Mouse (Mus musculus): ENCODE results near the gene Ccdc159. TPM values are rescaled to one million over a fixed set of nuclear protein-coding genes. Genes with fewer than 3 reads are reported as not detected.

Gene Ccdc159
- polyA plus RNA-seq, 1 experiment from 2014 or later: 8.1 TPM

DNA sequence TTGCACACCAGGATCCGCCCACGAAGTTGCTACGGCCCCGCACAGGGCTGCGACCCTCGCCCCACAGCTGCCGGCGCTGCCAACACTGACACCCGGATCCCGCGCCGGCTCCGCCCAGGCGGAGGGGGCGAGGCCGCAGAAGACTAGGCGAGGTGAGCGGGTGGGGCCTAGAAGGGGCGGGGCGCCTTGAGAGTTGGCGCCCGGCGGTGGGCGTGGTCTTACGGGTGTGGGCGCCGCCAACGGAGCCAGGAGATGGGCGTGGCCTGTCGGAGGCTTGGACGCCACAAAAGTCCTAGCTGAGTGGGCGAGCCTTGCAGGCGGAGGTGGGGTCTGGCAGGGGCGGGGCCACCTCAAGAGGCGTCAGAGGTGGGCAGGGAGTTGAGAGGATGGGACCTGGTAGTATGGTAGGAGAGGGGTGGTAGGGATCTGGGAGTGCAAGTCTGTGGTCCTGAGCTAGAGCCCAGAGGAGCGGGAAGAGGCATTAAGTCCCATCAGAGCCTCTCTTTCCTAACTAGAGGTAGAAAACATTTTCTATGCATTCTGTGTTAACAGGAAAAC is 9.2 kb upstream of the Ccdc159 start, which contains the start of gene Rab3d:
Gene Rab3d, minus strand, starts transcription at position 158 of the 558 bp plus-strand sequence.
- H3K4me3 ChIP-seq (ENCODE audit: low read depth, low read length): peak within 1 kb of the TSS; percentile 64

GRCm38 (mm10) chr9:21918692-21919384 is 8.4 kb upstream of the Ccdc159 start:
- Histone ChIP-seq H3K27me3 (ENCODE audit: control insufficient read depth, insufficient read depth, low read length) (no peaks in the 10 kb centered on the region), H3K4me3 (ENCODE audit: low read depth, low read length) (no peak overlapping the region; the same call in 1 of the 2 replicates), H3K4me2 (ENCODE audit: low read depth, low read length) (peak overlapping the region; percentile 73), H3K9me3 (ENCODE audit: control insufficient read depth, low read length) (no peaks in the 10 kb centered on the region), H3K27ac (ENCODE audit: low read depth, low read length) (no peak overlapping the region), H3K36me3 (ENCODE audit: control insufficient read depth, insufficient read depth, low read length) (no peaks in the 10 kb centered on the region), H3K4me1 (ENCODE audit: control insufficient read depth, insufficient read depth, low read length) (no peaks in the 10 kb centered on the region), H3K9ac (replicated peaks; ENCODE audit: low read depth, low read length) (no peak overlapping the region)
- 0 out of 2 replicates have a peak, but pooled peaks have one; percentile 1 for ATAC-seq (ENCODE audit: low read depth)
- 24% methylated on average over 5 of the region's 5 CpGs for WGBS

More for the DNA sequence above, 9.2 kb upstream of the Ccdc159 start, which contains the start of gene Rab3d:
- H3K36me3 ChIP-seq (ENCODE audit: control insufficient read depth, insufficient read depth, low read length): no peaks in the 10 kb centered on the region
- no peaks in the 10 kb centered on the region for H3K9me3 ChIP-seq (ENCODE audit: control insufficient read depth, low read length)
- under 1% methylated on average over 36 of the region's 36 CpGs for WGBS
- peak; percentile 93 for ATAC-seq (ENCODE audit: low read depth)
- peak within 1 kb of the TSS; percentile 57; the same call in 1 of the 2 replicates for H3K27ac ChIP-seq (ENCODE audit: low read depth, low read length)
- no peaks in the 10 kb centered on the region for H3K4me1 ChIP-seq (ENCODE audit: control insufficient read depth, insufficient read depth, low read length)
- peak within 1 kb of the TSS; percentile 66 for H3K9ac ChIP-seq (replicated peaks; ENCODE audit: low read depth, low read length)
- H3K4me2 ChIP-seq (ENCODE audit: low read depth, low read length): peak within 1 kb of the TSS; percentile 73
- H3K27me3 ChIP-seq (ENCODE audit: control insufficient read depth, insufficient read depth, low read length): no peaks in the 10 kb centered on the region

- WGBS: 93% methylated on average over 4 of the region's 4 CpGs
- Histone ChIP-seq H3K4me1 (ENCODE audit: control insufficient read depth, insufficient read depth, low read length) (peaks cover 7% of the 10 kb centered on the region), H3K9ac (replicated peaks; ENCODE audit: low read depth, low read length) (no peak overlapping the region), H3K27ac (ENCODE audit: low read depth, low read length) (no peak overlapping the region), H3K4me3 (ENCODE audit: low read depth, low read length) (no peak overlapping the region), H3K4me2 (ENCODE audit: low read depth, low read length) (no peak overlapping the region), H3K9me3 (ENCODE audit: control insufficient read depth, low read length) (no peaks in the 10 kb centered on the region), H3K36me3 (ENCODE audit: control insufficient read depth, insufficient read depth, low read length) (no peaks in the 10 kb centered on the region), H3K27me3 (ENCODE audit: control insufficient read depth, insufficient read depth, low read length) (no peaks in the 10 kb centered on the region)
- no peak for ATAC-seq (ENCODE audit: low read depth)
Measured at GRCm38 (mm10) chr9:21923036-21923435, 4.2 kb upstream of the Ccdc159 start.

- Histone ChIP-seq H3K4me1 (ENCODE audit: control insufficient read depth, insufficient read depth, low read length) (peaks cover 7% of the 10 kb centered on the region), H3K4me3 (ENCODE audit: low read depth, low read length) (no peak overlapping the region), H3K4me2 (ENCODE audit: low read depth, low read length) (no peak overlapping the region), H3K27me3 (ENCODE audit: control insufficient read depth, insufficient read depth, low read length) (no peaks in the 10 kb centered on the region), H3K27ac (ENCODE audit: low read depth, low read length) (no peak overlapping the region), H3K36me3 (ENCODE audit: control insufficient read depth, insufficient read depth, low read length) (no peaks in the 10 kb centered on the region), H3K9ac (replicated peaks; ENCODE audit: low read depth, low read length) (no peak overlapping the region), H3K9me3 (ENCODE audit: control insufficient read depth, low read length) (no peaks in the 10 kb centered on the region)
- WGBS: 89% methylated on average over 3 of the region's 3 CpGs
- no peak for ATAC-seq (ENCODE audit: low read depth)
Measured at GRCm38 (mm10) chr9:21923490-21924098, 3.7 kb upstream of the Ccdc159 start.

- no peak overlapping the region for H3K27ac ChIP-seq (ENCODE audit: low read depth, low read length)
- ATAC-seq (ENCODE audit: low read depth): no peak
- no peaks in the 10 kb centered on the region for H3K27me3 ChIP-seq (ENCODE audit: control insufficient read depth, insufficient read depth, low read length)
- WGBS: 80% methylated on average over 6 of the region's 6 CpGs
- H3K4me2 ChIP-seq (ENCODE audit: low read depth, low read length): no peak overlapping the region
- H3K36me3 ChIP-seq (ENCODE audit: control insufficient read depth, insufficient read depth, low read length): no peaks in the 10 kb centered on the region
- H3K9me3 ChIP-seq (ENCODE audit: control insufficient read depth, low read length): no peaks in the 10 kb centered on the region
- H3K4me1 ChIP-seq (ENCODE audit: control insufficient read depth, insufficient read depth, low read length): peaks cover 7% of the 10 kb centered on the region
- H3K9ac ChIP-seq (replicated peaks; ENCODE audit: low read depth, low read length): no peak overlapping the region
- H3K4me3 ChIP-seq (ENCODE audit: low read depth, low read length): no peak overlapping the region
Measured at GRCm38 (mm10) chr9:21924099-21924493, 3.2 kb upstream of the Ccdc159 start.

- no peak for ATAC-seq (ENCODE audit: low read depth)
- Histone ChIP-seq H3K4me1 (ENCODE audit: control insufficient read depth, insufficient read depth, low read length) (peaks cover 7% of the 10 kb centered on the region), H3K4me3 (ENCODE audit: low read depth, low read length) (no peak overlapping the region), H3K27me3 (ENCODE audit: control insufficient read depth, insufficient read depth, low read length) (no peaks in the 10 kb centered on the region), H3K36me3 (ENCODE audit: control insufficient read depth, insufficient read depth, low read length) (no peaks in the 10 kb centered on the region), H3K9ac (replicated peaks; ENCODE audit: low read depth, low read length) (no peak overlapping the region), H3K4me2 (ENCODE audit: low read depth, low read length) (no peak overlapping the region), H3K27ac (ENCODE audit: low read depth, low read length) (no peak overlapping the region), H3K9me3 (ENCODE audit: control insufficient read depth, low read length) (no peaks in the 10 kb centered on the region)
- 88% methylated on average over 3 of the region's 3 CpGs for WGBS
Measured at GRCm38 (mm10) chr9:21925034-21925433, 2.2 kb upstream of the Ccdc159 start.

DNA sequence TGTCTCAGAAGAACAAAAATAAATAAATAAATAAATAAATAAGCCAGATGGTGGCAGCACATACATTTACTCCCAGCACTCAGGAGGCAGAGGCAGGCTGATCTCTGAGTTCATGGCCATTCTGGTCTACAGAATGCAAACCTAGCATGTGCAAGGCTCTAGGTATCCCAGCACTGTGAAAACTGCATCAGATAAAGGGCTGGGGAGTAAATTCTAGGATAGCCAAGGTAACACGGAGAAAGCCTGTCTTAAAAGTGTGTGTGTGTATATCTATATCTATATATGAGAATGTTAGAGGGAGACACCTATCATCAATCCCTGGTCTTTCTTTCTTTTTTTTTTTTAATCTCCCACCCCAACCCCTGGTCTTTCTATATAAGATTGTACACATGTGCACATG is 1.8 kb upstream of the Ccdc159 start:
- no peaks in the 10 kb centered on the region for H3K27me3 ChIP-seq (ENCODE audit: control insufficient read depth, insufficient read depth, low read length)
- no peak overlapping the region for H3K9ac ChIP-seq (replicated peaks; ENCODE audit: low read depth, low read length)
- peaks cover 7% of the 10 kb centered on the region for H3K4me1 ChIP-seq (ENCODE audit: control insufficient read depth, insufficient read depth, low read length)
- H3K4me3 ChIP-seq (ENCODE audit: low read depth, low read length): no peak overlapping the region
- 97% methylated on average over 1 of the region's 1 CpGs for WGBS
- no peaks in the 10 kb centered on the region for H3K9me3 ChIP-seq (ENCODE audit: control insufficient read depth, low read length)
- H3K4me2 ChIP-seq (ENCODE audit: low read depth, low read length): no peak overlapping the region
- ATAC-seq (ENCODE audit: low read depth): no peak
- H3K36me3 ChIP-seq (ENCODE audit: control insufficient read depth, insufficient read depth, low read length): no peaks in the 10 kb centered on the region
- no peak overlapping the region for H3K27ac ChIP-seq (ENCODE audit: low read depth, low read length)

GRCm38 (mm10) chr9:21926155-21926554 is 1.1 kb upstream of the Ccdc159 start:
- peaks cover 7% of the 10 kb centered on the region for H3K4me1 ChIP-seq (ENCODE audit: control insufficient read depth, insufficient read depth, low read length)
- H3K27ac ChIP-seq (ENCODE audit: low read depth, low read length): no peak overlapping the region; the same call in 1 of the 2 replicates
- WGBS: 81% methylated on average over 6 of the region's 6 CpGs
- H3K9ac ChIP-seq (replicated peaks; ENCODE audit: low read depth, low read length): no peak overlapping the region
- no peaks in the 10 kb centered on the region for H3K36me3 ChIP-seq (ENCODE audit: control insufficient read depth, insufficient read depth, low read length)
- no peaks in the 10 kb centered on the region for H3K9me3 ChIP-seq (ENCODE audit: control insufficient read depth, low read length)
- H3K4me2 ChIP-seq (ENCODE audit: low read depth, low read length): peak overlapping the region; percentile 56
- no peaks in the 10 kb centered on the region for H3K27me3 ChIP-seq (ENCODE audit: control insufficient read depth, insufficient read depth, low read length)
- no peak for ATAC-seq (ENCODE audit: low read depth)
- H3K4me3 ChIP-seq (ENCODE audit: low read depth, low read length): peak overlapping the region; percentile 50

DNA sequence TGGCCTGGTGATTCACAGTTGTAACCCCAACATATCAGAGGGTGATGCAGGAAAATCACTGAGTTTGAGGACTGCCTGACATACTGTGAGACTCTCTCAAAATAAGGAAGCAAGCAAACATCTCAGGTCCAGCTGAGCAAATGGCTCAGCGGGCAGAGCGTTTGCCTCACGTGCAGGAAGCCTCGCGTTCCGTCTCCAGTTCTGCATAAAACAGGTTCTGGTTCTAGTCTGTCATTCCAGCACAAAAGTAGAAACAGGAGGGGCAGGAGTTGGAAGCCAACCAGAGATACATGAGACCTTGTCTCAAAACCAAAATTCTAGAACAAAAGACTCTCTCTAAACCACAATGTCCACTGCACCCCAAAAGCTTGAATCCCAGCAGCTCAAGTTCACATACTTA is 487 bp upstream of the Ccdc159 start:
- Histone ChIP-seq H3K4me3 (ENCODE audit: low read depth, low read length) (peak overlapping the region; percentile 50), H3K9me3 (ENCODE audit: control insufficient read depth, low read length) (no peaks in the 10 kb centered on the region), H3K27ac (ENCODE audit: low read depth, low read length) (no peak overlapping the region; the same call in 1 of the 2 replicates), H3K27me3 (ENCODE audit: control insufficient read depth, insufficient read depth, low read length) (no peaks in the 10 kb centered on the region), H3K36me3 (ENCODE audit: control insufficient read depth, insufficient read depth, low read length) (no peaks in the 10 kb centered on the region), H3K4me2 (ENCODE audit: low read depth, low read length) (peak overlapping the region; percentile 56), H3K4me1 (ENCODE audit: control insufficient read depth, insufficient read depth, low read length) (peaks cover 7% of the 10 kb centered on the region), H3K9ac (replicated peaks; ENCODE audit: low read depth, low read length) (peak overlapping the region; percentile 56)
- ATAC-seq (ENCODE audit: low read depth): no peak
- WGBS: 3% methylated on average over 6 of the region's 6 CpGs
